Mouse (Mus musculus): ENCODE data around the gene Notch2. TPM values are rescaled to one million over a fixed set of nuclear protein-coding genes. Genes with fewer than 3 reads are reported as not detected.

The Notch2 gene
- polyA plus RNA-seq, 1 experiment from 2014 or later: 35.4 TPM

GRCm38 (mm10) chr3:98080630-98081029 lies 67.3 kb downstream of the Notch2 start:
- Histone ChIP-seq H3K27me3 (no peaks in the 10 kb centered on the region), H3K27ac (no peak overlapping the region), H3K9me3 (no peaks in the 10 kb centered on the region), H3K36me3 (peaks cover 58% of the 10 kb centered on the region), H3K4me2 (no peak overlapping the region), H3K4me1 (peaks cover 40% of the 10 kb centered on the region), H3K9ac (no peak overlapping the region), H3K4me3 (no peak overlapping the region)
- ATAC-seq (ENCODE audit: insufficient number of reproducible peaks, insufficient read depth, low FRiP score, low TSS enrichment, low read depth): no peak
- 88% methylated on average over 4 of the region's 4 CpGs for WGBS

DNA sequence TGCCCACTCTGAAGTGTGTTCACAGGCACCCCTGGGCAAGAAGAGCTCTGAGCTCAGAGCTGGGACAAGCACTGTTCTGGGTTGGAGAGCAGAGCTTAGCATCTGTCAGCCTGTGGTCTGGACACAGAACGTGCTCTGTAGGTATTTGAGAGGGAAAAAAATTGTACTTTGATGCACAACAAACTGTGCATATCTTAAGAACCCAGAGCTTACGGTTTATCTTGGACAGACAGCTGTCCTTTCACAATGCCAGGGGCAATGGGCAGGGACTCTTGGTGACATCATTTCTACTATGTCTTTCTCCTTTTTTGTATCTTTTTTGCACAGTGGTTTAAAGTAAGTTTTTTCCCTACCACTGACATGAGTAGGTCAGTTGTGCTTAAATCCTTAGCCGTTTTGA lies 68.9 kb downstream of the Notch2 start:
- H3K36me3 ChIP-seq: peaks cover 52% of the 10 kb centered on the region
- H3K27me3 ChIP-seq: no peaks in the 10 kb centered on the region
- ATAC-seq (ENCODE audit: insufficient number of reproducible peaks, insufficient read depth, low FRiP score, low TSS enrichment, low read depth): no peak
- H3K4me3 ChIP-seq: no peak overlapping the region
- no peaks in the 10 kb centered on the region for H3K9me3 ChIP-seq
- H3K27ac ChIP-seq: peak overlapping the region; percentile 16; the same call in 1 of the 2 replicates
- 53% methylated on average over 3 of the region's 3 CpGs for WGBS
- no peak overlapping the region for H3K9ac ChIP-seq
- H3K4me1 ChIP-seq: peaks cover 52% of the 10 kb centered on the region
- no peak overlapping the region for H3K4me2 ChIP-seq

- no peaks in the 10 kb centered on the region for H3K9me3 ChIP-seq
- H3K4me2 ChIP-seq: no peak overlapping the region
- H3K27me3 ChIP-seq: no peaks in the 10 kb centered on the region
- peaks cover 57% of the 10 kb centered on the region for H3K4me1 ChIP-seq
- H3K4me3 ChIP-seq: no peak overlapping the region
- no peak for ATAC-seq (ENCODE audit: insufficient number of reproducible peaks, insufficient read depth, low FRiP score, low TSS enrichment, low read depth)
- WGBS: 44% methylated on average over 3 of the region's 3 CpGs
- H3K36me3 ChIP-seq: peaks cover 49% of the 10 kb centered on the region
- H3K27ac ChIP-seq: no peak overlapping the region
- H3K9ac ChIP-seq: no peak overlapping the region
Observed at GRCm38 (mm10) chr3:98082972-98083371, 69.6 kb downstream of the Notch2 start.

DNA sequence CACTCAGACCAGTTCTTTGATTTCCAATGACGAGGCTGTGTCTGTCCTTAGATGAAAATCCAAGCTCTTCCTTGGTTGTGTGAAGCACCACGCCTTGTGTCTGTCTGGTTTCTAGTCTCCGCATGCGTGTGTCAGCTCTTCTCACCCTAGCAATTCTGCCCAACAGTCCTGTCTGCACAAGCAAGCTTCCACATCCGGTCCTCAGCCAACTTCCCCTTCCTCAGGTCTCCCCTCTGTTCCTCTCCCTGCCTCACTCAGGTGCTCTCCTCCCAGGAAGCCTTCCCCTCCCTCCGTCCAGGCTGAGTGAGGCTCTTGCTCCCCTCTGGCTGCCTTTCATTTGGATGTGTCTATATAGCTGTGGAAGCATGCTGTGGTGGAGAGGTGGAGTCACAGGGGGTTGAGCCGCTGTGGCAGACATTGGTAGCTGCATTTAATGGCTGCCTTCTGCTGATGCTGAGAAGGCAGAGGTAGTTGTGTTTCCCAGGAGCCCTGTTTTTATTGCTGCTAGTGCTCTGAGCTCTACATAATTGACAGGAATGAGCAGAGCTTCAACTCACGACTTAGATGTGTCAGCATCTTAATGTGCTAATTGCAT lies 70.8 kb downstream of the Notch2 start:
- H3K27me3 ChIP-seq: no peaks in the 10 kb centered on the region
- ATAC-seq (ENCODE audit: insufficient number of reproducible peaks, insufficient read depth, low FRiP score, low TSS enrichment, low read depth): no peak
- no peaks in the 10 kb centered on the region for H3K9me3 ChIP-seq
- no peak overlapping the region for H3K4me2 ChIP-seq
- no peak overlapping the region for H3K4me3 ChIP-seq
- 49% methylated on average over 8 of the region's 8 CpGs for WGBS
- no peak overlapping the region for H3K9ac ChIP-seq
- peak overlapping the region; percentile 12; the same call in 1 of the 2 replicates for H3K27ac ChIP-seq
- H3K4me1 ChIP-seq: peaks cover 63% of the 10 kb centered on the region
- H3K36me3 ChIP-seq: peaks cover 48% of the 10 kb centered on the region

DNA sequence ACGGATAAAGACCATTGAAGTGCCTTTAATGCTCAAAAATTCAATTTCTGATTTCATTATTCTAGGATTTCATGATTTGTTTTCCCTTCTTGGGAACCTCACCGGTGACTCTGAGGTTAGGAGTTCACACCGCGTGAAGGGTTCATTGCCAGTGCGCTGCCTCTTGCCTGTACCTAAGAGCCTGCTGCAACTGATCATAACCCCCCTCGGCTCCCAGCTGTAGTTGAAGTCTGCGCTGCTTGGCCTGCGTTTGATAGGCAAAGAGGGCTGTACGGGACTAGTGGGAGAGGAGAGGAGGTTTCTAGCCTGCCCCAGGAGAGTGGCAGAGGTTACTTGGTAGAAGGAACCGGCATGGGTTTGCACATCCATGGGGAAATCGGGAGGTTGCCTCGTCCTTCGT lies 71.5 kb downstream of the Notch2 start:
- Histone ChIP-seq H3K4me2 (no peak overlapping the region), H3K9me3 (no peaks in the 10 kb centered on the region), H3K27ac (peak overlapping the region; percentile 91; the same call in 1 of the 2 replicates), H3K36me3 (peaks cover 47% of the 10 kb centered on the region), H3K4me3 (no peak overlapping the region), H3K27me3 (no peaks in the 10 kb centered on the region), H3K4me1 (peaks cover 70% of the 10 kb centered on the region), H3K9ac (no peak overlapping the region)
- 48% methylated on average over 13 of the region's 13 CpGs for WGBS
- ATAC-seq (ENCODE audit: insufficient number of reproducible peaks, insufficient read depth, low FRiP score, low TSS enrichment, low read depth): no peak

DNA sequence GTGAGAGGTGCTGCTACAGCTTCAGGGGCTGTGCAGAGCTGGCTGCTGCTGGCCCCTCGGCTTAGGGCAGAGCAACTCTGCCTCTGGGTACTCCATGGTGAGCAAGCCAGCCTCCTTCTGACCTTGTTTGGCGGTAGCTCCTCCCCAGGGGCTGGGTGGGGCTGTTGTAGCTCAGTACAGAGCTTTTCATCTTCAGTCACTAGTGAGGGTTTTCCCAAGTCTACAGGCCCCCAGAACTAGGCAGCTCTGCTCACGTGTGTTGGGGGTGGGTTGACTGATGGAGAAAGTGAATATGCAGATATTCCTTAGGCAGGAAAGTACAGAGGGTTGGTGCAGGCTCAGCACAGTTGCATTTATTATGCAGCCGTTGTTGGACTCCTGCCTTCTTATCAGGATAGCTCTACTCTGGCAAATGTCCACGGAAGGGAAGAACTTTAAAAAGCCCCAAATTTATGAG lies 72.5 kb downstream of the Notch2 start:
- Histone ChIP-seq H3K4me2 (peak overlapping the region; percentile 24; the same call in 1 of the 2 replicates), H3K36me3 (peaks cover 46% of the 10 kb centered on the region), H3K27me3 (no peaks in the 10 kb centered on the region), H3K27ac (peak overlapping the region; percentile 91), H3K9ac (no peak overlapping the region), H3K9me3 (no peaks in the 10 kb centered on the region), H3K4me1 (peaks cover 75% of the 10 kb centered on the region), H3K4me3 (no peak overlapping the region)
- ATAC-seq (ENCODE audit: insufficient number of reproducible peaks, insufficient read depth, low FRiP score, low TSS enrichment, low read depth): peak; percentile 60; the same call in 1 of the 2 replicates
- WGBS: 17% methylated on average over 5 of the region's 5 CpGs

- no peak overlapping the region for H3K4me3 ChIP-seq
- peak; percentile 26; the same call in 1 of the 2 replicates for ATAC-seq (ENCODE audit: insufficient number of reproducible peaks, insufficient read depth, low FRiP score, low TSS enrichment, low read depth)
- no peaks in the 10 kb centered on the region for H3K27me3 ChIP-seq
- H3K9me3 ChIP-seq: no peaks in the 10 kb centered on the region
- no peak overlapping the region for H3K9ac ChIP-seq
- H3K4me2 ChIP-seq: 0 out of 2 replicates have a peak overlapping the region, but pooled peaks have one; percentile 9
- H3K27ac ChIP-seq: peak overlapping the region; percentile 91
- 26% methylated on average over 4 of the region's 4 CpGs for WGBS
- H3K4me1 ChIP-seq: peaks cover 74% of the 10 kb centered on the region
- peaks cover 49% of the 10 kb centered on the region for H3K36me3 ChIP-seq
Observed at GRCm38 (mm10) chr3:98086441-98086840, 73.1 kb downstream of the Notch2 start.

DNA sequence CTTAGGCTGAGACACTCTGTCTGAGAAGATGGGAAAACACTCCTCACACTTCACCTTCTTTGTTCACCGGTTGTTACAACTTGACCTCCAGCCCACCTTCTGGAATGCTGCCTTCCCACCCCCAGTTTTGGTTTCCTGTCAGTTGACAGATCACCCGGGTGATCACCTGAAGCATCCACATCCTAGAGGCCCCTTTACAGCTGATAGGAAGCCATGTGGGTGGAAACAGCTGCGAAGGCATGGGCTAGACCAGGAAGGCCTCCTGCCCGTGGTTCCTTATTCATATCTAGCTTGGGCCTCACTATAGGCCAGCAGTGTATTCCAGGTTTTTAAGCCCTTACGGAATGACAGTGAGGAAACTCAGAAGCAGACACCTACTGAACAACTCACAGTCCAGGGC lies 73.5 kb downstream of the Notch2 start:
- WGBS: 48% methylated on average over 5 of the region's 5 CpGs
- Histone ChIP-seq H3K9me3 (no peaks in the 10 kb centered on the region), H3K4me3 (no peak overlapping the region), H3K27ac (peak overlapping the region; percentile 91), H3K36me3 (peaks cover 49% of the 10 kb centered on the region), H3K4me1 (peaks cover 70% of the 10 kb centered on the region), H3K27me3 (no peaks in the 10 kb centered on the region), H3K4me2 (0 out of 2 replicates have a peak overlapping the region, but pooled peaks have one; percentile 9), H3K9ac (no peak overlapping the region)
- ATAC-seq (ENCODE audit: insufficient number of reproducible peaks, insufficient read depth, low FRiP score, low TSS enrichment, low read depth): no peak

- no peaks in the 10 kb centered on the region for H3K27me3 ChIP-seq
- H3K27ac ChIP-seq: peak overlapping the region; percentile 91; the same call in 1 of the 2 replicates
- H3K9me3 ChIP-seq: no peaks in the 10 kb centered on the region
- no peak for ATAC-seq (ENCODE audit: insufficient number of reproducible peaks, insufficient read depth, low FRiP score, low TSS enrichment, low read depth)
- H3K4me1 ChIP-seq: peaks cover 69% of the 10 kb centered on the region
- 83% methylated on average over 3 of the region's 3 CpGs for WGBS
- H3K36me3 ChIP-seq: peaks cover 42% of the 10 kb centered on the region
- no peak overlapping the region for H3K4me2 ChIP-seq
- H3K9ac ChIP-seq: no peak overlapping the region
- H3K4me3 ChIP-seq: no peak overlapping the region
Observed at GRCm38 (mm10) chr3:98087551-98087950, 74.2 kb downstream of the Notch2 start.

DNA sequence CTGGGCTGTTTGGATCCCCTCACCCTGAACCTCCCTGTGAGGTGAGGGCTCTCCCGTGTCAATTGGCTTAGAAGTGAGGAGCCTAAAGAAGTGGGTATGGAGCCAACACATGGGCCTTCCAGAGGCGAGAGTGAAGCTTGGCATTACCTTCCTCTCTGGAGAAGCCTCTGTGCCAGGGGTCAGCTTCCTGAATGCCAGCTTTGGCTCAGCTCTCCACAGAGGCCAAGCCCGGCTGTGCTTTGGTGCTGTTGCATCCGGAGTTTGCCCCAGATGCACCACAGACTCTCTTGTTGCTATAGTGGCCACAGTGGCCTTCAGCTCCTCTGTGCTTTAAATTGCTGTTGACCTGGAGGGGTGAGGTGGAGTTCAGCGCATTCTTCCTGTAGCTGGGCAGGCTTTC lies 76.4 kb downstream of the Notch2 start:
- Histone ChIP-seq H3K27ac (peak overlapping the region; percentile 74), H3K9me3 (no peaks in the 10 kb centered on the region), H3K27me3 (no peaks in the 10 kb centered on the region), H3K4me1 (peaks cover 73% of the 10 kb centered on the region), H3K9ac (no peak overlapping the region), H3K4me3 (no peak overlapping the region), H3K4me2 (no peak overlapping the region), H3K36me3 (peaks cover 32% of the 10 kb centered on the region)
- no peak for ATAC-seq (ENCODE audit: insufficient number of reproducible peaks, insufficient read depth, low FRiP score, low TSS enrichment, low read depth)
- 74% methylated on average over 5 of the region's 5 CpGs for WGBS

- H3K4me1 ChIP-seq: peaks cover 74% of the 10 kb centered on the region
- 70% methylated on average over 8 of the region's 8 CpGs for WGBS
Observed at GRCm38 (mm10) chr3:98090129-98090528, 76.8 kb downstream of the Notch2 start.

DNA sequence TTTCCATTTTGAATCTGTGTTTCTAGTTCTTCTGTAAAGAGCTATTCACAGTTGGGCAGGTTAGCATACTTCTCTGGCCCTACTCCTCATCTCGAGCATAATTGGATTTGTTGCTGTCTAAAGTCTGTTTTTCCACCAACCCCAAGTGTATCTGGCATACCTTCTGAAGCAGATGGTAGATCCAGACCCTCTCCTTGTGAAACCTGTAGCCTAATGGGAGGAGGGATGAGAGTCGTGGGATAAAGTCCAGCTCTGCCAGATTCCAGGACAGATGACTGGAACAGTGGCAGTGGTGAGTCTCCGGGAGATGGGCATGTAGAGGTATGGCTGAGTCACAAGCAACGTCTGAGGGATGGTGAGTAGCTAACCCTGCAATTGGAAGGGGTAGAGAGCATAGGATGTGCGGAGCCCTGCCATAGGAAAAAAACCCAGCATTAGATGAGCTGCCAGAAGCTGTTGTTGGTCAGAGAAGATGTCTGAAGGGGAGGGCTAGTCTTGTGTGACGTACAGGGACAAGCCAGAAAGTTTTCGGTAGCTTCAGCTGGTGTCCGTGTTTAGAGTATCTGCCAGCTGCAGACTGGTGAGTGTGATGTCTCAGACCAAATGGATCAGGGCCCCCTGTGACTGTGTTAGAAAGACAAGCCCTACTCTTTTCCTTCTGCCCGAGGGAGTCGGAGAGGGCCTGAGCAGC lies 79.5 kb downstream of the Notch2 start:
- WGBS: 86% methylated on average over 10 of the region's 10 CpGs
- peaks cover 49% of the 10 kb centered on the region for H3K4me1 ChIP-seq
- H3K9me3 ChIP-seq: no peaks in the 10 kb centered on the region
- H3K4me3 ChIP-seq: no peak overlapping the region
- H3K9ac ChIP-seq: no peak overlapping the region
- H3K27ac ChIP-seq: no peak overlapping the region
- H3K4me2 ChIP-seq: no peak overlapping the region
- H3K36me3 ChIP-seq: peaks cover 33% of the 10 kb centered on the region
- no peak for ATAC-seq (ENCODE audit: insufficient number of reproducible peaks, insufficient read depth, low FRiP score, low TSS enrichment, low read depth)
- no peaks in the 10 kb centered on the region for H3K27me3 ChIP-seq

More at GRCm38 (mm10) chr3:98090129-98090528, 76.8 kb downstream of the Notch2 start:
- no peak overlapping the region for H3K9ac ChIP-seq
- H3K36me3 ChIP-seq: peaks cover 31% of the 10 kb centered on the region
- H3K27ac ChIP-seq: peak overlapping the region; percentile 74
- ATAC-seq (ENCODE audit: insufficient number of reproducible peaks, insufficient read depth, low FRiP score, low TSS enrichment, low read depth): no peak
- H3K27me3 ChIP-seq: no peaks in the 10 kb centered on the region
- H3K4me3 ChIP-seq: no peak overlapping the region
- H3K4me2 ChIP-seq: no peak overlapping the region
- no peaks in the 10 kb centered on the region for H3K9me3 ChIP-seq

All from embryonic facial prominence, embryonic 13.5 days (tissue).